Mouse (Mus musculus): ENCODE results near the gene Bdkrb2. TPM values are rescaled to one million over a fixed set of nuclear protein-coding genes. Genes with fewer than 3 reads are reported as not detected.

Bdkrb2 gene
- polyA plus RNA-seq, 1 experiment from 2014 or later: 1.6 TPM

Other genes starting within 250 kb of the Bdkrb2 start
- 0.10 and 0.15 TPM in 2 replicates for gene Tunar, start 229.4 kb upstream of the Bdkrb2 start, polyA plus RNA-seq (2016; fragmentation: Nextera tagmentation; extraction: Ambion mirVana)
- gene D430019H16Rik, start 109.4 kb upstream of the Bdkrb2 start, polyA plus RNA-seq (2016; fragmentation: Nextera tagmentation; extraction: Ambion mirVana): 0.36 and 0.37 TPM in 2 replicates
- not detected in 2 replicates for gene Bdkrb1, start 39.9 kb downstream of the Bdkrb2 start, polyA plus RNA-seq (2016; fragmentation: Nextera tagmentation; extraction: Ambion mirVana)
- gene Gskip, start 121.6 kb downstream of the Bdkrb2 start, polyA plus RNA-seq (2016; fragmentation: Nextera tagmentation; extraction: Ambion mirVana): 21.3 and 24.4 TPM in 2 replicates
- gene Atg2b, start 122.0 kb downstream of the Bdkrb2 start, polyA plus RNA-seq (2016; fragmentation: Nextera tagmentation; extraction: Ambion mirVana): 13.2 and 13.5 TPM in 2 replicates
- 0.33 and 0.45 TPM in 2 replicates for gene Ak7, start 142.8 kb downstream of the Bdkrb2 start, polyA plus RNA-seq (2016; fragmentation: Nextera tagmentation; extraction: Ambion mirVana)
- gene Papola, start 221.5 kb downstream of the Bdkrb2 start, polyA plus RNA-seq (2016; fragmentation: Nextera tagmentation; extraction: Ambion mirVana): 198 and 206 TPM in 2 replicates